Mouse (Mus musculus): Measurements from ENCODE around the gene Glrx2. TPM values are rescaled to one million over a fixed set of nuclear protein-coding genes. Genes with fewer than 3 reads are reported as not detected.

The Glrx2 gene
- polyA plus RNA-seq, 1 experiment from 2014 or later = 157 TPM

- Histone ChIP-seq H3K36me3 (no peaks in the 10 kb centered on the region), H3K9me3 (no peaks in the 10 kb centered on the region), H3K4me1 (replicated peaks) (no peaks in the 10 kb centered on the region), H3K9ac (no peak overlapping the region), H3K4me2 (no peak overlapping the region), H3K27ac (no peak overlapping the region), H3K4me3 (no peak overlapping the region), H3K27me3 (no peaks in the 10 kb centered on the region)
- no peak for ATAC-seq (ENCODE audit: low FRiP score)
- 79% methylated on average over 9 of the region's 9 CpGs for whole genome bisulfite sequencing
These were observed 11.7 kb downstream of the Glrx2 start for GRCm38 (mm10) chr1:143727701-143728445.

GRCm38 (mm10) chr1:143730899-143731298, 14.8 kb downstream of the Glrx2 start:
- WGBS = 79% methylated on average over 2 of the region's 2 CpGs
- Histone ChIP-seq H3K9me3 (no peaks in the 10 kb centered on the region), H3K27ac (no peak overlapping the region), H3K4me2 (no peak overlapping the region), H3K4me1 (replicated peaks) (no peaks in the 10 kb centered on the region), H3K27me3 (no peaks in the 10 kb centered on the region), H3K9ac (no peak overlapping the region), H3K36me3 (no peaks in the 10 kb centered on the region), H3K4me3 (no peak overlapping the region)
- no peak for ATAC-seq (ENCODE audit: low FRiP score)

GRCm38 (mm10) chr1:143731691-143732090, 15.6 kb downstream of the Glrx2 start:
- H3K9ac ChIP-seq = no peak overlapping the region
- H3K4me2 ChIP-seq = no peak overlapping the region
- no peak overlapping the region for H3K27ac ChIP-seq
- WGBS = 37% methylated on average over 4 of the region's 4 CpGs
- ATAC-seq (ENCODE audit: low FRiP score) = no peak
- no peaks in the 10 kb centered on the region for H3K4me1 ChIP-seq (replicated peaks)
- H3K36me3 ChIP-seq = no peaks in the 10 kb centered on the region
- H3K9me3 ChIP-seq = no peaks in the 10 kb centered on the region
- no peaks in the 10 kb centered on the region for H3K27me3 ChIP-seq
- H3K4me3 ChIP-seq = no peak overlapping the region

GRCm38 (mm10) chr1:143733914-143734410, 17.8 kb downstream of the Glrx2 start:
- Histone ChIP-seq H3K4me2 (no peak overlapping the region), H3K4me1 (replicated peaks) (no peaks in the 10 kb centered on the region), H3K27ac (no peak overlapping the region), H3K36me3 (no peaks in the 10 kb centered on the region), H3K9ac (no peak overlapping the region), H3K27me3 (no peaks in the 10 kb centered on the region), H3K9me3 (no peaks in the 10 kb centered on the region), H3K4me3 (no peak overlapping the region)
- 76% methylated on average over 5 of the region's 5 CpGs for WGBS
- ATAC-seq (ENCODE audit: low FRiP score) = no peak

DNA sequence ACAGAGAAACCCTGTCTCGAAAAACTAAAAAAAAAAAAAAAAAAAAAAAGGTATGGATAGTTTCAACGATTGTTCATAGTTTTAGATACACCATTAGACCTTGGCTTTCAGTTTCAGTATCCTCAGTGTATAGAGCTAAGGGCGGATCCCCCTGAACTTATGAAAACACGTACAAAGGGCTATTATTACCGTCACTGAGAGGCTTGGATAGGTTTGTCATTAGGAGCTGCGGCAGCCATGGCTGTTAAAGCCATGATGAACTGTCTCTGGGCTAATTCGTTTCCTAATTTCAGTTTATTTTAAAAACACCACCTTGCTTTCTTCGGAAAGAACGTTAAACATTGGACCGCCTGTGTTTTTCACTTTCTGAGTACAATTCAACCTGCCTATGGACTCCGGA, 22.7 kb downstream of the Glrx2 start:
- H3K4me1 ChIP-seq (replicated peaks) = peaks cover 18% of the 10 kb centered on the region
- peak overlapping the region; percentile 71 for H3K4me2 ChIP-seq
- 27% methylated on average over 11 of the region's 11 CpGs for WGBS
- no peaks in the 10 kb centered on the region for H3K9me3 ChIP-seq
- peak; percentile 47 for ATAC-seq (ENCODE audit: low FRiP score)
- H3K36me3 ChIP-seq = peaks cover 12% of the 10 kb centered on the region
- H3K9ac ChIP-seq = peak overlapping the region; percentile 86
- peak overlapping the region; percentile 70 for H3K4me3 ChIP-seq
- H3K27ac ChIP-seq = peak overlapping the region; percentile 93
- H3K27me3 ChIP-seq = no peaks in the 10 kb centered on the region

DNA sequence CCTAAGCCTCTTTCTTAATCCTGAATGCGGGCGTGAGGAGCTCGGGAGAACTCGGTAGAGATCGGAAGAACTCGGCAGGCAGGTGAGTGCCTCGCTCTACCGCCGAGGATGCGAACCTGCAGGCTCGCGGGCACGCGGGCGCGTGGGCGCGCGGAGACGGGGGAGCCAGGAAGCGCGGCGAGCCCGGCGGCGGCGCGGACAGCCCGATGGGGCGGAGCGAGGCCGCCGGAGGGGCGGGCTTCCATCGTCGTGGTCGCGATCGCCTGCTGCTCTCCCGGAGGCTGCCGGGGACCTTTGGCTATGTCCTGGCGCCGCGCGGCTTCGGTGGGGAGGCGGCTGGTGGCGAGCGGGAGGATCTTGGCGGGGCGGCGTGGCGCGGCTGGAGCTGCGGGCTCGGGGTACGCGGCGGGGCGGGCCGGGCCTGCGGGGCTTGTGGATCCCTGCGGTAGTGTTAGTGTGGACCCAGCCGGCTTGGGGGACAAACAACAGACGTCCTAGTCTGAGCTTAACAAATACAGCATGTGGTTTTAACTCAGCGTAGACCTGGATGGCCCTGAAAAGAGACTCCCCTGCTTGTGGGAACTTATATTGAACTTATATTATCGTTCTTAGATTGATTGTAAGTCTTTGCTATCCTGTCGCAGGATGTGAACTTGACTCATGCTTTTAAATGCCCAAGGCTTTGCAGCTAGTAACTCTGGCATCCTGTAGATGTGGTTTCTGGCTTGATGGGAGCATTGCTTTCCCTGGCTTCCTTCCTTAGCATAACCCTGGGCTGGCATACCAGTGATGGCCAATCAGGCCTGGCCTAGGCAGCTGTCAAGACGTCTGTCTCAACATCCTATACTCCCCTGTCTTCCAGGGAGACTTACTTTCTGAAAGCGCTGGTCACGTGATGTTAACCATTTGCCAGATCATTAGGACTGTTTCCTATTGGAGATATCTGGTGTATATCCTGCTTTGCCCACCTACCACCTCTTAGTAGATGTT, 23.5 kb downstream of the Glrx2 start:
- ATAC-seq (ENCODE audit: low FRiP score) = peak; percentile 94
- Histone ChIP-seq H3K9me3 (no peaks in the 10 kb centered on the region), H3K4me1 (replicated peaks) (peaks cover 18% of the 10 kb centered on the region), H3K9ac (peak overlapping the region; percentile 86), H3K4me2 (peak overlapping the region; percentile 71), H3K27ac (peak overlapping the region; percentile 93), H3K27me3 (no peaks in the 10 kb centered on the region), H3K4me3 (peak overlapping the region; percentile 70), H3K36me3 (peaks cover 21% of the 10 kb centered on the region)
- WGBS = under 1% methylated on average over 71 of the region's 71 CpGs

GRCm38 (mm10) chr1:143740581-143740980, 24.4 kb downstream of the Glrx2 start:
- Histone ChIP-seq H3K27me3 (no peaks in the 10 kb centered on the region), H3K4me2 (peak overlapping the region; percentile 71), H3K27ac (no peak overlapping the region), H3K4me1 (replicated peaks) (peaks cover 18% of the 10 kb centered on the region), H3K9me3 (no peaks in the 10 kb centered on the region), H3K9ac (no peak overlapping the region), H3K36me3 (peaks cover 30% of the 10 kb centered on the region), H3K4me3 (peak overlapping the region; percentile 70; the same call in 1 of the 2 replicates)
- no peak for ATAC-seq (ENCODE audit: low FRiP score)
- 93% methylated on average over 10 of the region's 10 CpGs for WGBS

DNA sequence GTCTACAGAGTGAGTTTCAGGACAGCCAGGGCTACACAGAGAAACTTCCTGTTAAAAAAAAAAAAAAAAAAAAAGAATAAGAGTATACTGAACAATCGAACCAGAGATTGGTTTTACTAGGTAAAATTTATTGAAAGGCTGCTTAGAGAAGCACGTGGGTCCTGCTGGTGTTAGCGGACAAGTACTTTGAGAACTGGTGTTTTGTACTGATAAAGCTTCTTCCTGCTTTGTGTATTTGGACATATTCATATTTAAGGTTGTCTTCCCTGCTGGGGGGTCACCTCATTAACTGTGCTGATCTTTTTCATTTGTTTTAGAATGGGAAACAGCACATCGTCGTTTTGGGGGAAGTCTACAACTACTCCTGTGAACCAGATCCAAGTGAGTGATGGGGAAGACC, 25.2 kb downstream of the Glrx2 start:
- Histone ChIP-seq H3K9ac (no peak overlapping the region), H3K9me3 (no peaks in the 10 kb centered on the region), H3K27ac (no peak overlapping the region), H3K4me1 (replicated peaks) (peaks cover 18% of the 10 kb centered on the region), H3K36me3 (peaks cover 37% of the 10 kb centered on the region), H3K4me2 (no peak overlapping the region), H3K27me3 (no peaks in the 10 kb centered on the region), H3K4me3 (no peak overlapping the region)
- 93% methylated on average over 5 of the region's 5 CpGs for WGBS
- ATAC-seq (ENCODE audit: low FRiP score) = no peak

- 42% methylated on average over 6 of the region's 6 CpGs for WGBS
- Histone ChIP-seq H3K9me3 (no peaks in the 10 kb centered on the region), H3K9ac (no peak overlapping the region), H3K4me3 (no peak overlapping the region), H3K27ac (no peak overlapping the region), H3K4me1 (replicated peaks) (peaks cover 18% of the 10 kb centered on the region), H3K36me3 (peaks cover 46% of the 10 kb centered on the region), H3K4me2 (no peak overlapping the region), H3K27me3 (no peaks in the 10 kb centered on the region)
- ATAC-seq (ENCODE audit: low FRiP score) = no peak
These were observed 26.0 kb downstream of the Glrx2 start for GRCm38 (mm10) chr1:143742186-143742585.

- WGBS = 94% methylated on average over 10 of the region's 10 CpGs
- H3K27ac ChIP-seq = no peak overlapping the region
- no peak overlapping the region for H3K4me2 ChIP-seq
- ATAC-seq (ENCODE audit: low FRiP score) = no peak
- peaks cover 65% of the 10 kb centered on the region for H3K36me3 ChIP-seq
- no peaks in the 10 kb centered on the region for H3K27me3 ChIP-seq
- H3K9ac ChIP-seq = no peak overlapping the region
- H3K9me3 ChIP-seq = no peaks in the 10 kb centered on the region
- no peak overlapping the region for H3K4me3 ChIP-seq
- peaks cover 10% of the 10 kb centered on the region for H3K4me1 ChIP-seq (replicated peaks)
These were observed 29.7 kb downstream of the Glrx2 start for GRCm38 (mm10) chr1:143745871-143746270.

- ATAC-seq (ENCODE audit: low FRiP score) = no peak
- no peaks in the 10 kb centered on the region for H3K4me1 ChIP-seq (replicated peaks)
- H3K36me3 ChIP-seq = peaks cover 78% of the 10 kb centered on the region
- H3K9me3 ChIP-seq = no peaks in the 10 kb centered on the region
- WGBS = 96% methylated on average over 8 of the region's 8 CpGs
- H3K9ac ChIP-seq = no peak overlapping the region
- H3K27ac ChIP-seq = no peak overlapping the region
- no peak overlapping the region for H3K4me2 ChIP-seq
- no peak overlapping the region for H3K4me3 ChIP-seq
- no peaks in the 10 kb centered on the region for H3K27me3 ChIP-seq
These were observed 46.0 kb downstream of the Glrx2 start for GRCm38 (mm10) chr1:143762159-143762558.

- no peak overlapping the region for H3K9ac ChIP-seq
- no peak overlapping the region for H3K4me2 ChIP-seq
- no peaks in the 10 kb centered on the region for H3K4me1 ChIP-seq (replicated peaks)
- H3K4me3 ChIP-seq = no peak overlapping the region
- 65% methylated on average over 1 of the region's 1 CpGs for WGBS
- H3K9me3 ChIP-seq = no peaks in the 10 kb centered on the region
- no peaks in the 10 kb centered on the region for H3K27me3 ChIP-seq
- no peak overlapping the region for H3K27ac ChIP-seq
- peaks cover 61% of the 10 kb centered on the region for H3K36me3 ChIP-seq
- no peak for ATAC-seq (ENCODE audit: low FRiP score)
These were observed 48.3 kb downstream of the Glrx2 start for GRCm38 (mm10) chr1:143764443-143764842.
